In genomic region chr6:147944940-147945676, GRCm38 (mm10) we compare ENCODE assay signal across 20 mouse cellular contexts.
DNase-seq lines count a peak whose midpoint lies in the region; ATAC-seq and TF ChIP-seq lines count a peak whose summit lies in the region.
"Had no signal": no experiment of that assay in that cellular context is flagged by ENCODE, and none has a peak within 500 bp of the region (broad histone marks: within the 10 kb centered on the region; RNA-seq: fewer than 3 reads in every experiment).

No protein-coding gene starts in this region.

- no peak for TF ChIP-seq CTCF in liver, adult 2 months (IDR thresholded peaks at IDR 0.05; ENCODE audit: low read depth, low read length)
- TF ChIP-seq CTCF in liver, postnatal 0 days (IDR thresholded peaks at IDR 0.05; ENCODE audit: low read depth) = no peak

- WGBS in liver, adult 2 months = 64% methylated on average over 4 of the region's 4 CpGs
- WGBS in liver, postnatal 0 days (ENCODE audit: insufficient replicate concordance) = 67% methylated on average over 4 of the region's 4 CpGs

- peak; percentile 74 for DNase-seq in liver, adult 2 months (ENCODE audit: extremely low read depth, low read depth, low spot score)
- DNase-seq in liver, postnatal 0 days = no peak
- DNase-seq in adrenal gland, adult 8-10 months = peak; percentile 25
- peak; percentile 50 to 58 for DNase-seq in adrenal gland, postnatal 36 days
- peak; percentile 11 for DNase-seq in lung, postnatal 25 days (ENCODE audit: low spot score)
- DNase-seq in cerebellum, adult 18-20 months = no peak
- no peak for DNase-seq in spleen, postnatal 14 days (ENCODE audit: low spot score in 2 of 2)
- DNase-seq: cerebellum, postnatal 10 days; embryo, embryonic 11 days; kidney, adult 9 months; left cerebral cortex, postnatal 4 days; right cerebral cortex, postnatal 4 days; thymus, adult 18-20 months had no signal

- no peak overlapping the region for H3K9ac ChIP-seq in liver, adult 2 months (ENCODE audit: low read depth, low read length)
- H3K9ac ChIP-seq in liver, postnatal 0 days (replicated peaks) = no peak overlapping the region
- H3K9ac ChIP-seq: embryonic facial prominence, embryonic 15.5 days; heart, embryonic 15.5 days; liver, embryonic 12.5 days; midbrain, embryonic 13.5 days had no signal

- ATAC-seq in liver, postnatal 0 days = no peak
- no peak for ATAC-seq in monocyte, adult 5-6 weeks (replicated peaks; ENCODE audit: insufficient number of reproducible peaks, low FRiP score, low TSS enrichment, poor library complexity, severe bottlenecking)
- ATAC-seq: liver, embryonic 12.5 days; midbrain, embryonic 13.5 days had no signal

- no peaks in the 10 kb centered on the region for H3K36me3 ChIP-seq in liver, adult 2 months (ENCODE audit: control insufficient read depth, insufficient read depth, low read length)
- H3K36me3 ChIP-seq in liver, postnatal 0 days (replicated peaks; ENCODE audit: insufficient read depth, low read length) = no peaks in the 10 kb centered on the region
- H3K36me3 ChIP-seq: embryonic facial prominence, embryonic 15.5 days; forebrain, embryonic 10.5 days; G1E; heart, embryonic 15.5 days; liver, embryonic 12.5 days; midbrain, embryonic 13.5 days had no signal

- TF ChIP-seq EP300 in liver, postnatal 0 days (IDR thresholded peaks at IDR 0.05; ENCODE audit: low read depth) = no peak

- H3K79me2 ChIP-seq in liver, adult 2 months (ENCODE audit: control insufficient read depth, insufficient read depth, low read length) = no peaks in the 10 kb centered on the region

- no peak for TF ChIP-seq POLR2A in liver, adult 2 months (IDR thresholded peaks at IDR 0.05; ENCODE audit: extremely low read depth, insufficient read depth, low read length)

- H3K27ac ChIP-seq in liver, adult 2 months (replicated peaks; ENCODE audit: insufficient read depth, low read depth, low read length) = 0 out of 2 replicates have a peak overlapping the region, but pooled peaks have one; percentile 58
- no peak overlapping the region for H3K27ac ChIP-seq in liver, postnatal 0 days (ENCODE audit: low read depth)
- H3K27ac ChIP-seq: embryonic facial prominence, embryonic 15.5 days; forebrain, embryonic 10.5 days; heart, embryonic 15.5 days; liver, embryonic 12.5 days; midbrain, embryonic 13.5 days had no signal

- no peaks in the 10 kb centered on the region for H3K27me3 ChIP-seq in liver, adult 2 months (ENCODE audit: control insufficient read depth, insufficient read depth, low read length)
- H3K27me3 ChIP-seq in liver, postnatal 0 days (ENCODE audit: insufficient read depth, low read length) = no peaks in the 10 kb centered on the region
- H3K27me3 ChIP-seq: embryonic facial prominence, embryonic 15.5 days; heart, embryonic 15.5 days; liver, embryonic 12.5 days; midbrain, embryonic 13.5 days had no signal

- no peaks in the 10 kb centered on the region for H3K9me3 ChIP-seq in liver, postnatal 0 days (ENCODE audit: low read length)
- H3K9me3 ChIP-seq: embryonic facial prominence, embryonic 15.5 days; forebrain, embryonic 10.5 days; G1E; heart, embryonic 15.5 days; liver, embryonic 12.5 days; midbrain, embryonic 13.5 days had no signal

- H3K4me2 ChIP-seq in liver, postnatal 0 days (ENCODE audit: low read depth, low read length) = no peak overlapping the region
- H3K4me2 ChIP-seq: embryonic facial prominence, embryonic 15.5 days; heart, embryonic 15.5 days; liver, embryonic 12.5 days; midbrain, embryonic 13.5 days had no signal

- H3K4me3 ChIP-seq in liver, adult 2 months (ENCODE audit: insufficient read depth, low read depth, low read length) = no peak overlapping the region
- no peak overlapping the region for H3K4me3 ChIP-seq in liver, postnatal 0 days (ENCODE audit: low read depth, low read length)
- H3K4me3 ChIP-seq: embryonic facial prominence, embryonic 15.5 days; forebrain, embryonic 10.5 days; heart, embryonic 15.5 days; liver, embryonic 12.5 days; midbrain, embryonic 13.5 days had no signal

- peaks cover 7% of the 10 kb centered on the region; the same call in 1 of the 2 replicates for H3K4me1 ChIP-seq in liver, adult 2 months (ENCODE audit: control insufficient read depth, insufficient read depth, low read length)
- no peaks in the 10 kb centered on the region for H3K4me1 ChIP-seq in liver, postnatal 0 days (ENCODE audit: insufficient read depth)
- H3K4me1 ChIP-seq: embryonic facial prominence, embryonic 15.5 days; forebrain, embryonic 10.5 days; heart, embryonic 15.5 days; liver, embryonic 12.5 days; midbrain, embryonic 13.5 days had no signal

Comparison
In these comparisons a context has a peak if more than half of its experiments do, and no peak if none do; other contexts are left out.
1. DNase-seq: peak in liver, adult 2 months (single experiment), adrenal gland, adult 8-10 months (single experiment), adrenal gland, postnatal 36 days (2 of 2) and lung, postnatal 25 days (single experiment); none in liver, postnatal 0 days (single experiment), cerebellum, adult 18-20 months (0 of 2) and spleen, postnatal 14 days (0 of 2).